Mouse (Mus musculus): Measurements from ENCODE around the gene Padi3.

Gene Padi3

DNA sequence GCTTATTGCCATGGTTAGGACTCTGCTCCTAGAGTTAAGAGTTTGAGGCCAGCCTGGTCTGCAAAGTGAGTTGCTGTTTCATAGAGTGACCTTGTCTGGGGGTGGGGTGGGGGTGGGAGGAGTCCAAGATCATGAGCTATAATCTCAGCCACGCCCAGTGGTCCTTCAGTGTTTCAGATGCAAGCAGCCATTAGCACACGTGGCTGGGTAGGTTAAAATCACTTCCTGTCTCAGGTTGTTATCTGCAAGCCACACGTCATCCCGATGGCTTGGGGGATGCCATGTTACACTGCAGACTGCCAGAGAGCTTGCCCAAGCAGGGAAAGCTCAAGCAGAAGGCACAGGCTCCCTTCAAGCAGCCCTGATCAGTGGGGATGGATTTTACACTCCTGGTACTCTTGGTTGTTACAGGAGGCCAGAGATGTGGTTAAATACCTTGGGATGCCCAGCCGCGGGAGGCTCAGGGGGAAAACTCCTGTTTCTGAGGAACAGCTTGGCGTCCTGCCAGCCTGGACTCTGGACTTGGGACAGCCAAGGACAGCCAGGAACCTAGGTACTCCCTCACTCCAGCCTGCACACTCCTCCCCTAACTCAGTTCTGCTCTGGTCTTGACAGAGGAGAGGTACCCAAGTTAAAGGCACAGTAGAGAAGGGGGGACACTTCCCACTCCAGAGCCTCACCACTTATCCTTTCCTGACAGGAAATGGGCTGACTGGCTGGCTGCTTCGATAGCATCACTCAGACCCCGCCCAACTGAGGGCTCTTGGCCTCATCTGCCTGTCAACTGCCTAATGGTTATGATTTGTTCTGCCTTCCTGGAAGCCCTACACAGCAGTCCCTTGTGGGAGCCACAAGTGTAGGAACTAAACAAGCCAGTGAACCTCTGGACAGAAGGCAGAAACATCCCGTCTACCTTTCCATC lies 5.8 kb upstream of the Padi3 start:
- DNase-seq (ENCODE audit: low read depth, low spot score) = no peak

DNA sequence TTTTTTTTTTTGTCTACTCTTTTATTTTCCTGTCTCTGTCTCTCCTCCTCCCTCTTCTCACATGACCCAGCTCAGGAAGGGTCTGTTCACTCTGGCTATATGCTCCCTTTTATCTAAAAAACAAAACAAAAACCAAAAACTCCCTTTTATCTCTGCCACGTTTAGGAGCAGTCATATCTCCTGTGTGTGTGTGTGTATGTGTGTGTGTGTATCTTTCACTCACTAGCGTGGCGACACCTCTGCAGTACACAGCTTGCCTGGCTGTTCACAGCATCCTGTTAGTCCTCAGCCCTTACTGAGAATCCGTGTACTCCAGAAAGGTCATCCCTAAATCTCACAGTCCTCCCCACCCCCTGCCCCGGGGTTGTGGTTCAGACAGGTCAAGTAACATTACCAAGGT lies 5.0 kb upstream of the Padi3 start:
- DNase-seq (ENCODE audit: low read depth, low spot score) = no peak

DNA sequence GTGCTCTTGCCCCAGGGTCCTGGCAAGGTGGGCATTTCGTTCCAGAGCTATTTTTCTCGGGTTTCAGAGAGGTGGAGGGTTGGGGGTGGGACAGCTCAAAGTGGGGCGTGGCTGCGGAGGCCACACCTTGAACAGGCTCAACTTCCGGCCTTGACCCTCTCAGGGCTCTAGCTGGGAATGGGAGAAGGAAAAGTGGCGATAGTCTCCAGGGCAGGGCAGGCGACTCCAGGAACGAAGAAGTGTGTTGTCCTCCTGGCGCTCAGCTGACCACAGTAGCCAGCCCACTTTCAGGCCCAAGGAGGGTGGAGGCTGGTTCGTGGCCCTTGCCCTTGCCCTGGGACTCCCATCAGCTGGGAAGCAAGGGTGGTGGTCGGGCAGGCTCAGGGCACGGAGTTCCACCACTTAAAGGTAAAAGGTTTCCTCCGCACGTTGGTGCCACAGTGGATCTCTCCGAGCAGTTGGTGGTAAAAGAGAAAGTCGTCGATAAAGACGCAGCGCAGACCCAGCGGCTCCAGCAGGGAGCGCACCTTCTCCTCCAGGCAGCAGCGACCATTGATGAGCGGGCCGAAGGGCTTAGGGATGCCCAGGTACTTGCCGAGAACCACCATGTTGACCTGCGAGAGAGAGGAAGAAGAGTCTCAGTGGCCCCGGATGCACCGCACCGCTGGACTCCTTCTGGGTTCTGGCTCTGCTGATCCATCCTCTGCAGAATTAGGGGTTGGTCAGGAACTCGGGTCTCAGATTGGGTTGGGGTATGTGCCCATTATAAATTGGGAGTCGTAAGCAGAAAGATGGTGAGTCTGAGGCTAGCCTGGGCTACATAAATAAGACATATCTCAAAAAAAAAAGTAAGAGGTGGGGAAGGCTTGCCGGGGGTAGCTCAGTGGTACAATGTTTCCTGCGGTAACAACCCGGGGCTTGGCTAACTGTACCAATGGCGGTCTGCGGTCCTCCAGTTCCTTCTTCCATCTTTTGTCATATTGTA lies 4.1 kb upstream of the Padi3 start:
- peak; percentile 57 for DNase-seq (ENCODE audit: low read depth, low spot score)

DNA sequence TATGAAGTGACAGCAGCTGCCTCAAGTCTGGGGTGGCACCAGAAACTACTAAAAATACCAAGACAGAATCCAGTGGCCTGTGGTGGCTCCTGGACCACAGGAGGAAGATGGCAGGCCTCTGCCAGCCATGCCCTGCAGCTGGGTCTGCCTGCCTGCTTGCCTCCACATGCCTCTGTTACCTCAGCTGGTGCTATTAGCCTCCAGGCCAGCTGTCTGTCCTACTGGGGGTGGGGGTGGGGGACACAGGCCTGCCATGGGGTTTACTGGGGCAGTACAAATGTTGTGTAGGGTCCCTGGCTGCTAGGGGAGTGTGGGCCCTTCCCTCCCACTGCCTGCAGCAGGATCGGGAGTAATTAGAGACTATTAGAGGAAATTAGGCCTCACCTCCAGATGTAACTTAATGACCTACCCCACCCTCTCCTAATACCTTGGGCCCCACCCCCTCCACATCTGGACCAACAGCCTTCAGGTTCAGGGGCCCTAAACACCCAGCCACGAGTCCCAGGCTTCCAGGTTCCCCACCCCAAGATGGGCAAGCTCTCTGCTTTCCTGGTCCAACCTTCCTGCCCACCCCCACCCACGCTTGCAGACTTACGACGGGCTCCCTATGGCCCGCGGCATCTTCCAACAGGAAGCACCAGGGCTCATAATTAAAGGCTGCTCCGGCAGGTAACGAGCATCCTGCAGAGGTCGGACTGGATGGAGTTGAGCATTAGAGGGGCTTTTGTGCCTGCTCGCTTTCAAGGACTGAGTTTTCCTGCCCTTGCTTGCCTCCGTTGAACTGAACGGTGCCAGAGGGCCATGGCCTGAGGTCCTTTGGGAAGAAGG lies 3.1 kb upstream of the Padi3 start:
- peak; percentile 69 for DNase-seq (ENCODE audit: low read depth, low spot score)

DNA sequence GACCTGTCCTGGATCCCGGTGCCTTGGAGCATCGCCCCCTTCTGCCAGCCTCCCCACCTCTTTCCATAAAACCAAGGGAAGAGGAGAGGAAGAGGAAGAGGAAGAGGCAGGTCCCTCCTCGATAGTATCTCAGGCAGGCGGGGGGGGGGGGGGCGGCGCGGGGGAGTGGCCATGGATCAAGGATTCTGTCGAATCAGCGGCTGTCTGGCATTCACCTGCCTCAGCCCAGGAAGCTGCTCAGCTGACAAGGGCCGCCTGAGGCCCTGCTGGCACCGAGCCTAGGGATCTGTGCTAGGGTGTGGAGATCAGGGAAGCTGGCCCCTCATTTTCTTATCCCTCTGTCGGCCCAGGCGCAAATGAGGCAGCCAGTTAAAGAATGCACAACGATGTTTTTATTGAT lies 2.2 kb upstream of the Padi3 start:
- DNase-seq (ENCODE audit: low read depth, low spot score) = no peak

DNA sequence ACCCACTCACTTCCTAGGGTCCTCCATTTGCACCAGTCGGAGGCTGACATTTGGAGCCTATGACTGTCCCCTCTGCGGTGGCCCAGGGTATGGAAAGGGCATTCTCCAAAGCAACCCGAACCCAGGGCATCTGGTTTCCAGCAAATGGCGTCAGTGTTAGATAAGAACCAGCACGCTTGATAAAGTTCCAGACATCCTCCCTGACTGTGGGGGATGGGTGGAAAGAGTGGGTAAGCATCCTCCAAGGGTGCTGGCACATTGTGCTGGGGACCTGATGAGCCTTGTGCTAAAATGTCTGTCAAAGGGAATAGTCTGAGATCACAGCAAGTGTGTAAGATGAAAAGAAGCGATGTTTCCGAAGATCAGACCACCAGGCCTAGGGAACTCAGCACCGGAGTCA lies 1.7 kb upstream of the Padi3 start:
- no peak for DNase-seq (ENCODE audit: low read depth, low spot score)

DNA sequence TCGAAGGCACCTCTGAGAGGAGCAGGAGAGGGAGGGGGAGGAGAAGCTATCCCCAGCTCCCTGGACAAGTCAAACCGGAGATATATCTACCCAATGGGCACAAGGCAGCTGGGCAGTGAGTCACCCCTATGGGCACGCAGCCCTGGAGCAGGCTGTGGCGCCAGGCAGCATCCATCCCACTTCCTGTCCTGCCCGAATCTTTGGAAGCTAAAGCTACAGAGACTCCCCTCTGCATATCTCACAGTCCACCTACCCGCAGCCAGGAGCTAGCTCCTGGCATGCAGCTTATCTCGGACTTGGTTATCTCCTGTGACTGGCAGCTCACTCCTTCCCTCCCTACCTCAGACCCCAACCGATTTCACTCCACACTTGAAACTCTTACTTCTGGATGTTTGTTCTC lies 1.3 kb downstream of the Padi3 start:
- DNase-seq (ENCODE audit: low read depth, low spot score) = no peak

DNA sequence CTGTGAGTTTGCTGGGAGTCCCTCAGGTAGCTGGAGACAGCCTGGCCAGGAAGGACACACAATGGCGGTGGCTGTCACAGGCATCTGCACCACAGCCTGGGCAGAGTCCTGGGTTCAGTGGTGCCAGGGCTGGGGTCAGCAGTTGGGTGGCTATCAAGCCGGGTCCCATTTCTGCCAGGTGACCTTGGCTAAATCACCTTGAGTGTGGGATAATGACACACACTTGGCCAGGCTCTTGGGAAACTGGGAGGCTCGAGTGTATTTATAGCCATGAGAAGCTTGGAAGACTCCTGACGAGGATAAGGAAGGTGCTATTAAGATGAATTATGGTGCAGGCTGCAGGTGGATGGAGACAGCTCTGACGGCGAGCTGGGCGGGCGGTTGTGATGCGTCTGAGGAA lies 5.8 kb downstream of the Padi3 start:
- DNase-seq (ENCODE audit: low read depth, low spot score) = no peak

DNA sequence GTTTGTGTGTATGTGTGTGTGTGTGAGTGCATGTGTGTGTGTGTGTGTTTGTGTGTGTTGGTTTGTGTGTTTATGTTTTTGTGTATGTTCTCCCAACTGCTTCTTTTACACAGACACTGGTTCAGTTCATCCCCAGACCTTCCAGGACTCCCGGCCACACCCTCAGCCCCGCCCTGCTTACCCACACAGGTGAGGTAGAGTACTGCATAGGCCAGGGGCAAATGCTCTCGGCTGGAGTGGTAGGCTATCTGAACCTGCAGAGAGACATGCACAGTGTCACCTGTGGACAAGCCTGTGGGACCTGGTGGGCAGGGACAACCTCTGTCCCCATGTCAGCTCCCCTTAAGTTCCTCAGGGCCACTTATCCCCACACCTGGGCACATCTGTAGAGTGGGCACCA lies 9.1 kb downstream of the Padi3 start:
- no peak for DNase-seq (ENCODE audit: low read depth, low spot score)

DNA sequence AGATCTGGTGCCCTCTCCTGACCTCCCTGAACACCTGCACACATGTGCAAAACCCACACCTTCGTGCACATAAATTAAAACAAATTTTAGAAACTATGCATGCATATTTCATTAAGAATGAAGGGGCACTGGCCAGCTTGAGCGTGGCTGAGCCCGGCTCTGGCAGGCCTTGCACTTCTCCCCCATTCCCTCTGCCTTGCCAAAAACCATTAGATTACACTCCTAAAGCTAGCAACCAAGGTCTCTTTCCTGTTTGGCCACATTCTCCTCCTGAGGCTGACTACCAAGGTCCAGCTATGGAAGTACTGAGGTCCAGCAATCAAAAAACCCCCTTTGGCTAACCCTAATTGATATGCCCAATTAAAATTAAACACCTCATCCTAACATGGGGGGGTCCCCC lies 13.7 kb downstream of the Padi3 start:
- DNase-seq (ENCODE audit: low read depth, low spot score) = no peak

DNA sequence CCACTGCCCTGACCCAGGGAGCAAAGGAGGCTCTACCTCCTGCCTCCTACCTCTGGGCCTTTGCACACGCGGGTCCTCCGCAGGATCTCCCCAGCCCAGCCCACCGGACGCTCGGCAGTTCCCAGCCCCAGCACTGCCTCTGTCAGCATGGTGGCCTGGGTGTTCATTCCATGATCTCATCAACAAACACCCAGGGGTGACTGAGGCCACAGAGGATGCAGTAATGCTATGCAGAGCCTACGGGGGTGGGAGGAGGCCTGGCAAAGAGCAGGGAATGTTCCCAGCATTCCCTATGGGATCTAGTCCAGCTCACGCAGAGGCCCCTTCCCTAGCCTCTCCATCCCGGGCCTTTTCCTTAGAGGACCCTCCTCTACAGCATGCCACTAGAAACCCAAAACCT lies 15.8 kb downstream of the Padi3 start:
- no peak for DNase-seq (ENCODE audit: low read depth, low spot score)

DNA sequence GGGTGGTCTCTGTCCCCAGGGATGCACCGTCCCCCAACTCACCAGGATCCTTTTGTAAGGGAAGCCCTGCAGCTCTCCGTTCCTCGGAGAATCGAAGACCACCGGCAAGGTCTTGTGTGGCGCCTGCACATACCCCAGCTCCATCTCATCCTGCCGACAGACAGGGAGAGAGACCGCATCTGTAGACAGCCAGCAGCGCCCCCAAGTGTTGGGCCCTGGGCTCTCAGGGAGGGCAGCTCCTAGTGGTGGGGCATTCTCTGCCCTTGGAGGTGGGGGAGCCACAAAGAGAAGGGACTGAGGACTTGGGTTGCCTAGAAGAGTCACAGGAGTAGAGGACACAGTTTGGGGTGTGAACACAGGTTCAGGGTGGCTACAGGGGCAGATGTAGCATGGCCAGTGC lies 16.7 kb downstream of the Padi3 start:
- DNase-seq (ENCODE audit: low read depth, low spot score) = no peak

DNA sequence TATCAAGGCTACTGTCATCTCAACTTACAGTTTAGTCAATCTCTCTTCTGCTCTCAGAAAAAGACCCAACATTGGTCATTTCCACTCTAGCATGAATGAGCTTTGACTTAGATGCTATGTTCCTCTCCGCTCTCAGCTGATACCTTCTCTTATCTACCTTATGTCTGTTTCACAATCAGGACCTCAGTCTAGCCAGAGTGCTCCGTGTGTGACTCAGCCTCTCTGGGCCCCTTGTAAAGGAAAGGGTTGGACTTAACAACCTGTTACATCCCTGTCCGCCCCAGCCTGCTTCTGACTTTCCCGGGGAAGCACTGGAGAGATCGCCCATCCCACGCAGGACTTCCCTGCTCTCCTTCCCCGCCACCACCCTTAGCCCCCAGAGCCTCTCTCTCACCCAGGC lies 17.9 kb downstream of the Padi3 start:
- DNase-seq (ENCODE audit: low read depth, low spot score) = no peak

DNA sequence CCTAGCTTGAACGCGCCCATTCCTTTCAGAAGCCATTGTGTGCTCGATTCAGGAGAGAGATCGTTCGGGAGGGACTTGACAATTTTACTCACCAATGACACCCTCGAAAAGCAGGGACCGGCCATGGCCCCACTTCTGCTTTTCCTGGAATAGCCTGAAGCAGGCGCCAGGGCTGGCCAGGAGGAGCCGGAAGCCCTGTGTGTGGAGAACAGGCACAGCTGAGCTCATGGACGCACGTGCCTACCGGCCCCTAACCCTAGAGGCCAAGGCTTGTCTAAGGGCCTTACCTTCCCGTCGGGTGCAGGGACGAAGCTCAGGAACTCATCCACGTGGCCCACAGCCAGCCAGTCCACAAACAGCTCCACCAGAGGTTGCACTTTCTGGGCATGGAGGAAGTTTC lies 19.4 kb downstream of the Padi3 start:
- no peak for DNase-seq (ENCODE audit: low read depth, low spot score)

DNA sequence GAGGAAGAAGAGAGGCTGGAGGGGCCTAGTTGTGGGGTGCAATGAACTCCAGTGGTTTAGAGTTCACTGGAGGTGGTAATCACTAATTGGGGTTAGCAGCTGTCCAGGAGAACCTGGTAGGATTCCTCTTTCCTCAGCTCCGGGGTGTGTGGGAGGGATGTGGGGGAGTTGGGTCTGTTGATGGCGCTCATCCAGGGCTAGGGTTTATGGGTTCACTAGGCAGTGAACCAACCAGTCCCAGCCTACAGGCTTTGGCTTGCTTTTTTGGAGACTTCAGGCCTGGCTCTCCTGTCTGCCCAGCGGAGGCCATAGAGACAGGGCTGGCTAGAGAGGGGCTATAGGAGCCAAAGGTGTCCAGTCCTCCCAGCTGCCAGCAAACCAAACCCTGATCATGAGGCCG lies 20.5 kb downstream of the Padi3 start:
- DNase-seq (ENCODE audit: low read depth, low spot score) = no peak

DNA sequence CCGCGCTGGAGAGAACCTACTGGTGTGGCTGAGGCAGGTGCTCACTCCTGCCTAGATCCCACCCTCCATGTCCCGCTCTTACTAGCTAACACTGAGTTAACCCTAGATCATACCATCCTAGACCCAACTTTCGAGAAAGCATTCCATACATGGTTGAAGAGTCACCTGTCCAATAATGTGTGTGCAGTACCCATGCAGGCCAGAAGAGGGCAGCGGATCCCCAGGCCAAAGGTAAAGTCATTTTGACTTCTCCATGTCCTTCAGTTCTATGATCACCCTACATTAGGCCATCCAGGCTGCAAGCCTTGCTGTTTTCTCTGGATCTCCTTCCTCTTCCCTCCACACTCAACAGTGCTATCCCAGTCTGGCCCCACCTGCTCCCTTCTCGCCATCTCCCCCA lies 21.5 kb downstream of the Padi3 start:
- DNase-seq (ENCODE audit: low read depth, low spot score) = peak; percentile 74

DNA sequence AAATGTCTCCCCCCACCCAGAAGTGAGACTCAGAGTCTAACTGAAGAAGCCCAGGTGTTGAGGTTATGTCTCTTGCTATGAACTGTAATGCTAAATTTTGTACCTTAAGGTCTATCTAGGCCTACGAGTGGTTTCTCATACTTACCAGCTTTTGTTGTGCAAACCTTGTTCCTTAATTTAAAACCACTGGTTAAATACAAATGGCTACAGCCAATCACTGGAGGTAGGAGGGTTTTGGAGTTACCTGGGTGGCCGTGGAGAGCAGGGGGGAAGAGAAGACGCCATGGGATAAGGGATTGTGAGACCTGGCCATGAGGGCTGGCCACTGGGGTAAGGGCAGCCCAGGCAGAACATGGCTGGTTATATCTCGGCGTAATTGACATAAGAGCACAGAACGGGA lies 22.2 kb downstream of the Padi3 start:
- no peak for DNase-seq (ENCODE audit: low read depth, low spot score)

DNA sequence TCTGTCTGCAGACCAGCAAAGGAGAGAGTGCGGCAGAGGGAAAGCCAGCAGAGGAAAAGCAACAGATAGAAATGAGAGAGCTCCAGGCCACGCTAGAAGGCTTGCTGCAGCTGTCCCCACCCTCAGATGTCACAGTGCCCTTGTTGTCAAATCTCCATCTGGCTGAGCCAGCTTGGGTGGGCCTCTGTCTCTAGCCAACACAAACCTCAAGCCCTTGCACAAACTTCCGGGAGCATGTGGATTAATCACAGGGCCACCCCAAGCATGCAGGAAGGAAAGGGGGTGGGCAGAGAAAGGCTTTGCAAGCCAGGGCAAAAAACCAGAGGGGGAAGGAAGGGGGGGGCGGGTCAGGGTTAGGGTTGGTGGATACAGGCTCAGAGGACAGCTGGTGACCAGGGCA lies 23.0 kb downstream of the Padi3 start:
- DNase-seq (ENCODE audit: low read depth, low spot score) = no peak

DNA sequence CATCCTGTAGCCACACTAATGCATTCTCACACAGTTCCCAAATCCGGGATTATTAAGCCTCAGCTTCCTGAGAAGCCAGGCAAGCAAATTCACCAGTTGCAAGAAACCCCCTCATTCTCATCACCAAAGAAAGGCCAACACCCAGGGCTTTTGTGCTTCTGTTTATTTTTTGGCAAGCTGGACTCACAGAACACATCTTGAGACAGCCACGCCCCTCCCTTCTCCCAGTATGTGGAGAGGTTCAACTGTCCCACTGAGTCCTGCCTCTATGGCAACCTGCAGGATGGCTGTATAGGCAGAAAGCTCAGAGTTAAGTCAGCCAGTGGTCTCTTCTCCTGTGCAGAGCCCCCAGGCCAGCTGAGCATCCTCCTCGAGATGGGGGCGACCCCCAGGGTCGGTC lies 25.2 kb downstream of the Padi3 start:
- DNase-seq (ENCODE audit: low read depth, low spot score) = no peak

DNA sequence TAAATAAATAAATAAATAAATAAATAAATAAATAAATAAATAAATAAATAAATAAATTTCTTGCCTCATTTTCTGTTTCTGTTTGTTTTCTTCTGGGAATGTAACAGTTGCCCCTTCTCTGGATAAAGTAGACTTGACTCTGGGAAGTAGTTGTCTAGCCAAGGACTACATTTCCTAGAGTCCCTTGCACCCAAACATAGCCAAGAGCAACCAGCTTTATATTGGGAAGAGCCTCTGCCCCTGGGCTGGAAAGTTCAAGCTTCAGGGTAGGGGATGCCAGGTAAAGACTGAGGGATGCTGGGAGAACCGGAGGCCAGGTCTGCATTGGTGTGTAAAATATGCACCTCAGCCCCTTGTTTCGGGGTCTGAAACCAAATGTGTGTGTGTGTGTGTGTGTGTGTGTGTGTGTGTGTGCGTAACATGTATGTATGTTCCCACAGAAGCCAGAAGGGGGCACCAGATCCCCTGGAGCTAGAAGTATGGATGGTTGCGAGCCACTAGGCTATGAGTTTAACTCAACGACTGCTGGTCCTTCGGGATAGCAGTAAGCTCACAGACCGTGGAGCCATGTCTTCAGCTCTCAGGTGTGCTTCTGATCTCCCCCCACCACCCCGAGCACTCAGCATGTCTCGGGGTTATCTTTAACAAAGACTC lies 26.0 kb downstream of the Padi3 start:
- DNase-seq (ENCODE audit: low read depth, low spot score) = no peak

DNA sequence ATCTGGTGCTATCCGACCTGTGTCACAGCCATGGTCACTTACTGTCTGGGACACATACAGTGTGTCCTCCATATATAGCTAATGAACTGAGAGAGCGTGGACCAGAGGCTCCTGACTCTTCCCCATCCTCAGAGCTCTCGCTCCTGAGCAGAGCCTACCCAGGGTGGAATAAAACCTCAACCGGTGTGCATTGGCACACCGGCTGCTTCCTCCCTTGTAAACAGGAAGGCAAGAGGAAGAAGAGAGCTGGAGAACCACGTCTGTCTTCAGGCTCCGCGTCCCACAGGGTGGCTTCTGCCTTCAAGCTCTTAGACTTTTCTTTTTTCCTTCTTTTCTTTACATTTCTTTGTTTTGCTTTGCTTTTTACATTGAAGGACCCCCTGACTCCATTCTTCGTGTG lies 27.6 kb downstream of the Padi3 start:
- no peak for DNase-seq (ENCODE audit: low read depth, low spot score)

Data from forelimb bud, embryonic 11.5 days (tissue).